Mouse (Mus musculus) ES-Bruce4 (cell line): ENCODE measurements around the gene Cers6.

Experiments used
- CTCF ChIP-seq: IDR thresholded peaks from one replicate; pipeline ENCODE4 v1.8.1; 2011; ENCODE audit warnings: low read depth, low read length
- EP300 ChIP-seq: IDR thresholded peaks from 2 replicates; pipeline ENCODE4 v1.6.1; 2011; ENCODE audit warnings: low read depth, low read length; ENCODE audit not compliant: insufficient read depth
- POLR2A ChIP-seq: IDR thresholded peaks from one replicate; pipeline ENCODE4 v1.8.1; 2011; ENCODE audit warnings: low read length; ENCODE audit not compliant: insufficient read depth

DNA sequence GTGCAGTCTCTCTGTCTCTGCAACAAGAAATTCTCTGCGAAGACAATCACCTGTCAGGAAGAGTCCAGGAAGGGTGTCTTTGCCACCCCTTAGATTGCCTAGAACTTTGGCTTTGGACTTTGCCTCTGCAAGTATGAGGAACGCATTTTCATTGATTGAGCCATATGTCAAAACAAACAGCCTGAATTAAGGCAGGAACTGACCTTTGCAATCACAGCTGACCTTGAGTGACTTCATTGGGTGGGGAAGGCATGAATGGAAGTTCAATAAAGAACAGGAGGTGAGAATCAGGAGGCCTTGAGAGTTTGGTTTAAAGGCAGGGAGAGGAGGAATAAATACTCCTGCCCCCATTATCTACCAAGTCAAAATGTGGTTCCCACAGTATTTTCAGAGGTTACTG is 850 bp upstream of the Cers6 start:
- TF ChIP-seq CTCF, result no peak
- no peak for TF ChIP-seq EP300
- no peak for TF ChIP-seq POLR2A
